Mouse (Mus musculus): ENCODE data around the gene Kmt2d. TPM values are rescaled to one million over a fixed set of nuclear protein-coding genes. Genes with fewer than 3 reads are reported as not detected.

Gene Kmt2d
- polyA plus RNA-seq, 1 experiment from 2014 or later, result 12.4 TPM

DNA sequence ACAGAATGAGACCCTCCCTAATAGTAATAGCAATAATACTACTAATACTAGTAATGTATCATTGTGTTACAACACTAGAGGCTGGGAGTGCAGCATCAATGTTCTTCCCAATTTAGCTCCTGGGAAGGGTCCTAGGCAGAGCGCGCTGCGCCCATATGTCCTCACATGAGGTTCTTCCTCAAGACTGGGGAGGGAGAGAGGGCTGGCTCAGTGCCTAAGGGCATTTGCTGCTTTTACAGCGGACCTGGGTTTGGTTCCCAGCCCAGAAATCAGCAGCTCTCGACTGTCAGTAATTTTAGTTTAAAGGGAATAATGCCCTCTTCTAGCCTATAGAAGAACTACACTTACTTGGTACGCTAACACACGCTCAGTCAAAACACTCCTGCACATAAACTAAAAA is 16.5 kb upstream of the Kmt2d start:
- no peak for ATAC-seq (ENCODE audit: low FRiP score, low TSS enrichment)
- no peak overlapping the region for H3K27ac ChIP-seq (ENCODE audit: low read length)
- H3K27me3 ChIP-seq (ENCODE audit: insufficient read depth, low read length), result no peaks in the 10 kb centered on the region
- 84% methylated on average over 7 of the region's 7 CpGs for WGBS
- peaks cover 5% of the 10 kb centered on the region; the same call in 1 of the 2 replicates for H3K4me1 ChIP-seq (ENCODE audit: insufficient read depth, low read length)
- no peak overlapping the region for H3K4me2 ChIP-seq (replicated peaks; ENCODE audit: low read depth, low read length)
- no peaks in the 10 kb centered on the region for H3K9me3 ChIP-seq (ENCODE audit: low read length)
- H3K9ac ChIP-seq (replicated peaks; ENCODE audit: low read length), result no peak overlapping the region
- no peak overlapping the region for H3K4me3 ChIP-seq (ENCODE audit: low read length)
- H3K36me3 ChIP-seq (ENCODE audit: insufficient read depth, low read length), result no peaks in the 10 kb centered on the region

DNA sequence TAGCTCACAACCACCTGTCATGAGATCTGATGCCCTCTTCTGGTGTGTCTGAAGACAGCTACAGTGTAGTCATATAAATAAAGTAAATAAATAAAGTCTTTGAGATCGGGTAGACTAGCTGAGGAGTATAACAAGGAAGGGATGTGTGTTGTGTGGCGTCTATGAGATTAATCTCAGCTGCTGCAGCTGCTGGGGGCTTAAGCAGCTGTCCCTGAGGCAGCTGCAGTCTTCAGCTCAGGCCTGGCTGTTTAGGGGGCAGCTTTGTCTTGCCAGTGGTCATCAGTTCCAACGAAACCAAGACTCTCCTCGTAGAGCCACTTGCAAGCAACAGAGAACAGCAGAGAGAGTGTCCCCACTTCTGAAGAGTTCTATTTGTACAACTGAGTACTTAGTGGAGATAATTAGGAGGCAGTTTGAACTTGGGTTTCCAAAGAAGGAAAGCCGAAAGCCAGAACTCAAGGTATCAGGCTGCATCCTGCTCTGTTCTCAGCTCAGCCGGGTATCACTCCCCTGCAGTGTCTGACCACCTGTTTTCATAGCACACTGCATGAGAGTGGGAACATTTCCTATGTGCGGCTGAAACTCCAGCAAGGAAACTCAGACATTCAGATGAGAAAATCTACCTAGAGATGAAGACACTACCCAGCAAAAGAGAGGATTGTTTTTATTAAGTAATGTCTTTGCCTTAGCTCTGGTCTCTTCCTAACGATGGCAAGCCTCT is 15.8 kb upstream of the Kmt2d start:
- Histone ChIP-seq H3K9ac (replicated peaks; ENCODE audit: low read length) (no peak overlapping the region), H3K4me1 (ENCODE audit: insufficient read depth, low read length) (peaks cover 7% of the 10 kb centered on the region), H3K27ac (ENCODE audit: low read length) (no peak overlapping the region), H3K36me3 (ENCODE audit: insufficient read depth, low read length) (no peaks in the 10 kb centered on the region), H3K9me3 (ENCODE audit: low read length) (no peaks in the 10 kb centered on the region), H3K27me3 (ENCODE audit: insufficient read depth, low read length) (no peaks in the 10 kb centered on the region), H3K4me2 (replicated peaks; ENCODE audit: low read depth, low read length) (no peak overlapping the region), H3K4me3 (ENCODE audit: low read length) (no peak overlapping the region)
- ATAC-seq (ENCODE audit: low FRiP score, low TSS enrichment), result no peak
- 60% methylated on average over 8 of the region's 8 CpGs for WGBS

- WGBS, result 65% methylated on average over 1 of the region's 1 CpGs
- Histone ChIP-seq H3K27me3 (ENCODE audit: insufficient read depth, low read length) (no peaks in the 10 kb centered on the region), H3K4me2 (replicated peaks; ENCODE audit: low read depth, low read length) (no peak overlapping the region), H3K4me3 (ENCODE audit: low read length) (no peak overlapping the region), H3K9ac (replicated peaks; ENCODE audit: low read length) (no peak overlapping the region), H3K27ac (ENCODE audit: low read length) (no peak overlapping the region), H3K4me1 (ENCODE audit: insufficient read depth, low read length) (peaks cover 16% of the 10 kb centered on the region), H3K36me3 (ENCODE audit: insufficient read depth, low read length) (no peaks in the 10 kb centered on the region), H3K9me3 (ENCODE audit: low read length) (no peaks in the 10 kb centered on the region)
- ATAC-seq (ENCODE audit: low FRiP score, low TSS enrichment), result no peak
These were observed 13.1 kb upstream of the Kmt2d start for GRCm38 (mm10) chr15:98884106-98884505.

DNA sequence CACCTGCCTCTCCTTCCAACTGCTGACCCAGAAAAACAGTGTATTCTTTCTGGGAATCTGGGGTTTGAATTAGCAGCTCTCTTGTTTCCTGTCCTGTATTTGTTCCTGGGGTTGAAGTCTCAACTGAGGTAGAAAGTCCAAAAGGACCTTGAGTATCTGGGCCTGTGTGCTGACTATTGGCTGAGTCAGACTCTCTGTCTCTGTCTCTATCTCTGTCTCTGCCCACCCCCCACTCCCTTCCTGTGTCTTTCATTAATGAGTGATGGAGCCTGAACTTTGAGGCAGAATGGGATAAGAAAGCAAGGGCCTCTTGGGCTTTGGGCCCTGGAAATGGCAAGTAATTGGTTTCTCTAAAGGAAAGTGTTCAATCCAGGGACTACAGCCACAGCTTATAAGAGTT is 12.7 kb upstream of the Kmt2d start:
- Histone ChIP-seq H3K9me3 (ENCODE audit: low read length) (no peaks in the 10 kb centered on the region), H3K36me3 (ENCODE audit: insufficient read depth, low read length) (no peaks in the 10 kb centered on the region), H3K27ac (ENCODE audit: low read length) (no peak overlapping the region), H3K4me2 (replicated peaks; ENCODE audit: low read depth, low read length) (no peak overlapping the region), H3K4me3 (ENCODE audit: low read length) (no peak overlapping the region), H3K27me3 (ENCODE audit: insufficient read depth, low read length) (no peaks in the 10 kb centered on the region), H3K9ac (replicated peaks; ENCODE audit: low read length) (no peak overlapping the region), H3K4me1 (ENCODE audit: insufficient read depth, low read length) (peaks cover 16% of the 10 kb centered on the region)
- ATAC-seq (ENCODE audit: low FRiP score, low TSS enrichment), result no peak

GRCm38 (mm10) chr15:98881656-98882008 is 10.6 kb upstream of the Kmt2d start:
- H3K27me3 ChIP-seq (ENCODE audit: insufficient read depth, low read length), result no peaks in the 10 kb centered on the region
- peak overlapping the region; percentile 78 for H3K4me3 ChIP-seq (ENCODE audit: low read length)
- no peaks in the 10 kb centered on the region; the same call in 1 of the 2 replicates for H3K36me3 ChIP-seq (ENCODE audit: insufficient read depth, low read length)
- H3K9me3 ChIP-seq (ENCODE audit: low read length), result no peaks in the 10 kb centered on the region
- peak overlapping the region; percentile 61; the same call in 1 of the 2 replicates for H3K9ac ChIP-seq (replicated peaks; ENCODE audit: low read length)
- H3K27ac ChIP-seq (ENCODE audit: low read length), result peak overlapping the region; percentile 67; the same call in 1 of the 2 replicates
- WGBS, result 13% methylated on average over 5 of the region's 5 CpGs
- peaks cover 16% of the 10 kb centered on the region for H3K4me1 ChIP-seq (ENCODE audit: insufficient read depth, low read length)
- ATAC-seq (ENCODE audit: low FRiP score, low TSS enrichment), result peak; percentile 24; the same call in 1 of the 2 replicates
- H3K4me2 ChIP-seq (replicated peaks; ENCODE audit: low read depth, low read length), result peak overlapping the region; percentile 96

DNA sequence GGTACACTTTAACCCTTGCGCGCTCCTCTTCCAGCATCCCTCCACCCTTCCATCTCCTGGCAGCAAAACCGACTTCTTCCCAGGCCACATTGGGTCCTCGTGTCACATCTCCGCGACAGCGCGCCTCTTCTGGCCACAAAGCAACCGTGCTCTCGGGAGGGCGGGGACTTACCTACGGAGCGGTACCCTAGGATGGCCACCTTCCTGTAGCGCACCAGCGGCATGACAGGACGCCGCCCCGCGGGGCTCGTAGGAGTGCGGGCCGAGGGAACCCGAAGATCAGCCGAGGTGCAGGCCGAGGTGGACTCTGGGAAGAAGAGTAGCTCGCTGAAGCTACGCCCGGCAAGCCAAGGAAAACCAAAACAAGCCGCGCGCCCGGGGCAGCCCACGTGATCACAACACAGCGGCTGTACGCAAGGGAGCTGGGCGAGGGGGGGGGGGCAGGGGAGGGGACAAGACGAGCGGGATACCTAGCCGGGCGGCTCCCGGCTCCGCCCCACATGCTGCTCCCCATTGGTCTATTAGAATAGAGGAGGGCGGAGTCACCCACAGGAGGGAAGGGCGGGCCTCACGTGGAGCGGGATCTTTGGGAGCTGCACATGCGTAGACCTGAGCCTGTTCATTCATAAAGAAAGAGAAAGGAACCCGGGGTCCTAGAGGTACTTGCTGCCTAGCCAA is 10.1 kb upstream of the Kmt2d start:
- Histone ChIP-seq H3K36me3 (ENCODE audit: insufficient read depth, low read length) (no peaks in the 10 kb centered on the region; the same call in 1 of the 2 replicates), H3K4me1 (ENCODE audit: insufficient read depth, low read length) (peaks cover 16% of the 10 kb centered on the region), H3K27me3 (ENCODE audit: insufficient read depth, low read length) (no peaks in the 10 kb centered on the region), H3K4me2 (replicated peaks; ENCODE audit: low read depth, low read length) (peak overlapping the region; percentile 96), H3K27ac (ENCODE audit: low read length) (peak overlapping the region; percentile 91), H3K9me3 (ENCODE audit: low read length) (no peaks in the 10 kb centered on the region), H3K9ac (replicated peaks; ENCODE audit: low read length) (peak overlapping the region; percentile 80), H3K4me3 (ENCODE audit: low read length) (peak overlapping the region; percentile 78)
- ATAC-seq (ENCODE audit: low FRiP score, low TSS enrichment), result peak; percentile 98
- under 1% methylated on average over 45 of the region's 48 CpGs for whole genome bisulfite sequencing

DNA sequence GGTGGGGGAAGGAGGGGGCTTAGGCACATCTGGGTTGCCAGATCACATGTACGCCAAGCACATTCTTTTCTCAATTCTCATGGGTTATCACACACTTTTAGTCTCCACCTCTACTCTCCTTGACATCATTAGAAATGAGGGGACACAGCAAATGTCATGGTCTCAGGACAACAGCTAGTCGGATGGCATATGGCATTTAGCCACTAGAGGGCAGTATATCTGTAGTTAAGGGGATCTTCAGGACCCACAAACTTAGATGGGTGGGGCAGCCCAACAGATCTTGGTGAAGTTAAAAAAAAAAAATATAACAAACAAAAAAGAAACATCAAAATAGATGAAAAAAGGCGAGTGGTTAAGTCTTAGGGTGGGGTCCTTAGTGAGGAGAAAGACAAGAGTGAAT is 6.3 kb upstream of the Kmt2d start:
- 22% methylated on average over 3 of the region's 3 CpGs for WGBS
- no peak for ATAC-seq (ENCODE audit: low FRiP score, low TSS enrichment)
- H3K36me3 ChIP-seq (ENCODE audit: insufficient read depth, low read length), result no peaks in the 10 kb centered on the region; the same call in 1 of the 2 replicates

GRCm38 (mm10) chr15:98871916-98872888 is 1.2 kb upstream of the Kmt2d start:
- Histone ChIP-seq H3K4me1 (ENCODE audit: insufficient read depth, low read length) (peaks cover 32% of the 10 kb centered on the region), H3K9ac (replicated peaks; ENCODE audit: low read length) (peak overlapping the region; percentile 99), H3K36me3 (ENCODE audit: insufficient read depth, low read length) (no peaks in the 10 kb centered on the region), H3K9me3 (ENCODE audit: low read length) (no peaks in the 10 kb centered on the region), H3K4me2 (replicated peaks; ENCODE audit: low read depth, low read length) (peak overlapping the region; percentile 90), H3K27ac (ENCODE audit: low read length) (peak overlapping the region; percentile 99), H3K27me3 (ENCODE audit: insufficient read depth, low read length) (no peaks in the 10 kb centered on the region), H3K4me3 (ENCODE audit: low read length) (peak overlapping the region; percentile 98)
- peak; percentile 80 for ATAC-seq (ENCODE audit: low FRiP score, low TSS enrichment)
- WGBS, result 1% methylated on average over 49 of the region's 51 CpGs

More for the DNA sequence above, 6.3 kb upstream of the Kmt2d start:
- no peak overlapping the region for H3K27ac ChIP-seq (ENCODE audit: low read length)
- H3K4me1 ChIP-seq (ENCODE audit: insufficient read depth, low read length), result peaks cover 21% of the 10 kb centered on the region
- H3K9me3 ChIP-seq (ENCODE audit: low read length), result no peaks in the 10 kb centered on the region
- H3K9ac ChIP-seq (replicated peaks; ENCODE audit: low read length), result no peak overlapping the region
- no peak overlapping the region for H3K4me3 ChIP-seq (ENCODE audit: low read length)
- no peaks in the 10 kb centered on the region for H3K27me3 ChIP-seq (ENCODE audit: insufficient read depth, low read length)
- H3K4me2 ChIP-seq (replicated peaks; ENCODE audit: low read depth, low read length), result no peak overlapping the region

- Histone ChIP-seq H3K36me3 (ENCODE audit: insufficient read depth, low read length) (peaks cover 12% of the 10 kb centered on the region), H3K4me1 (ENCODE audit: insufficient read depth, low read length) (peaks cover 32% of the 10 kb centered on the region), H3K9me3 (ENCODE audit: low read length) (no peaks in the 10 kb centered on the region), H3K4me2 (replicated peaks; ENCODE audit: low read depth, low read length) (peak overlapping the region; percentile 90), H3K9ac (replicated peaks; ENCODE audit: low read length) (peak overlapping the region; percentile 99), H3K27ac (ENCODE audit: low read length) (peak overlapping the region; percentile 99), H3K27me3 (ENCODE audit: insufficient read depth, low read length) (no peaks in the 10 kb centered on the region), H3K4me3 (ENCODE audit: low read length) (peak overlapping the region; percentile 98)
- ATAC-seq (ENCODE audit: low FRiP score, low TSS enrichment), result no peak
- under 1% methylated on average over 15 of the region's 16 CpGs for WGBS
These were observed 580 bp downstream of the Kmt2d start for GRCm38 (mm10) chr15:98870179-98871069.

All from kidney, embryonic 16.5 days (tissue).